Mouse (Mus musculus): ENCODE measurements around the gene Tmem199.

DNA sequence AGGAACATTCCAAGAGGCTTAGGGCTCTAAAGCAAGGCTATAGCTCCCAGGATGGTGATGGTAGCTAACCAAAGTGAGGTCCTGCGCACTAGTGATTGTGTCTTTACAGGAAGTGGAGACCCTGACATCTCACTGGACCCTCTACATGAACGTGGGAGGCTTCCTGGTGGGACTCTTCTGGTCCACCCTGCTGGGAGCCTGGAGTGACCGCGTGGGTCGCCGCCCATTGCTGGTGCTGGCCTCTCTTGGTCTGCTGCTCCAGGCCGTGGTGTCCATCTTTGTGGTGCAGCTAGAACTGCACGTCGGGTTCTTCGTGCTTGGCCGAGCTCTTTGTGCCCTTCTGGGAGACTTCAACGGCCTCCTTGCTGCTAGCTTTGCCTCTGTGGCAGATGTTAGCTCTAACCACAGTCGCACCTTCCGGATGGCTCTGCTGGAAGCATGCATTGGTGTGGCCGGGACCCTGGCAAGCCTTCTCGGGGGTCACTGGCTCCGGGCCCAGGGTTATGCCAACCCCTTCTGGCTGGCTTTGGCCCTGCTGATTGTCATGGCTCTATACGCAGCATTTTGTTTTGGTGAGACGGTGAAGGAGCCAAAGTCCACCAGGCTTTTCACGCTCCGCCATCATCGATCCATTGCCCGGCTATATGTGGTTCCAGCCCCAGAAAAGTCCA is 45.6 kb downstream of the Tmem199 start:
- TF ChIP-seq CTCF (IDR thresholded peaks at IDR 0.05; ENCODE audit: insufficient read depth, low read length) (no peak), POLR2A (IDR thresholded peaks at IDR 0.05; ENCODE audit: borderline replicate concordance, extremely low read depth, low read depth, low read length) (no peak)

Measured in lung, adult 2 months (tissue).